Mouse (Mus musculus): Measurements from ENCODE around the gene Selenov. TPM values are rescaled to one million over a fixed set of nuclear protein-coding genes. Genes with fewer than 3 reads are reported as not detected.

The Selenov gene
- total and polyA plus RNA-seq, 2 experiments from 2014 or later = not detected

DNA sequence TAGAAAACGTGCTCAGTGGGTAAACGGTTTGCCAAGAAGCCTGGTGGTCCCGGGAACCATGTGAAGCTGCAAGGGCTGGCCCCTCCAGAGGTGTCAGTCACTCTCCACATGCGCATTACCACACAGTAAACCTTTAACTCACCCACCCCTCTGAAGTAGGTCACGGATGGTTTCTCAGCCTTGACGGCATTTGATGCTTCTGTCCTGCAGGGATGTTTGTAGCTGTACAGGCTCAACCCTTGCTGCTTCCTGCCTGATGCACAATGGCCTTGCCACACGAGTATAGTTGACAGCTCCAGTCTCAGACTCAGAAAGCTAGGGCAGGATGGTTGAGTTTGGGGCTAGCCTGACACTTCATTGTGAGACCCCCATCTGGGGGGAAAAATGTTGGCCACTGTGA, 10.4 kb downstream of the Selenov start:
- TF ChIP-seq EP300 (IDR thresholded peaks at IDR 0.05; ENCODE audit: low read depth) (no peak), CTCF (IDR thresholded peaks at IDR 0.05; ENCODE audit: low read depth) (no peak)
- 69% methylated on average over 7 of the region's 7 CpGs for WGBS

DNA sequence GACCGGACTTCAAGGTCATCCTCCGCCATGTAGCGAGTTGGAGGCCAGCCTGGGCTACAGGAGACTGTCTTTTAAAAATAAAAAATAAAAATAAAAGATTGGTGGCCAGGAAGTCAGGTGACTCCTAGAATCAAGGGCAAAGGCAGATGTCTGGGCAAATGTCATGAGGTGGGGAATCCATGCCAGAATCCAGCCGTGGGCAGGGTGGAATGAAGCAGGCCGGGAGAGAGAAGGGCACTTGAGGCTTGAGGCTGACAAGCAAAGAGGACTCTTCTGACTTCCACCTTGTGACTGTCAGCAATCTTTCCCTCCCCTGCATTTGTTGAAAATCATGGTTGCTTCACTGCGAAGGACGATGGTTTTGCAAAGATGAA, 12.7 kb downstream of the Selenov start:
- peak overlapping the region; percentile 70 for H3K4me3 ChIP-seq (ENCODE audit: low read depth, low read length)
- H3K9ac ChIP-seq (replicated peaks; ENCODE audit: low read depth, low read length) = peak overlapping the region; percentile 82
- ATAC-seq (ENCODE audit: insufficient read depth, low read depth) (no peak), DNase-seq (ENCODE audit: low spot score) (no peak)
- H3K36me3 ChIP-seq (replicated peaks; ENCODE audit: control insufficient read depth, insufficient read depth, low read length) = no peaks in the 10 kb centered on the region
- peak overlapping the region; percentile 74; the same call in 1 of the 2 replicates for H3K27ac ChIP-seq (ENCODE audit: low read depth)
- H3K27me3 ChIP-seq (ENCODE audit: control insufficient read depth, insufficient read depth, low read length) = no peaks in the 10 kb centered on the region
- TF ChIP-seq EP300 (IDR thresholded peaks at IDR 0.05; ENCODE audit: low read depth) (no peak), CTCF (IDR thresholded peaks at IDR 0.05; ENCODE audit: low read depth) (no peak)
- H3K9me3 ChIP-seq (replicated peaks; ENCODE audit: control insufficient read depth, low read length) = no peaks in the 10 kb centered on the region
- H3K4me1 ChIP-seq (ENCODE audit: control insufficient read depth, insufficient read depth) = peaks cover 8% of the 10 kb centered on the region
- WGBS = 73% methylated on average over 7 of the region's 7 CpGs
- H3K4me2 ChIP-seq (ENCODE audit: low read depth, low read length) = peak overlapping the region; percentile 82

More for the DNA sequence above, 10.4 kb downstream of the Selenov start:
- DNase-seq (ENCODE audit: low spot score) (no peak), ATAC-seq (ENCODE audit: insufficient read depth, low read depth) (no peak)
- peaks cover 8% of the 10 kb centered on the region for H3K4me1 ChIP-seq (ENCODE audit: control insufficient read depth, insufficient read depth)
- no peaks in the 10 kb centered on the region for H3K9me3 ChIP-seq (replicated peaks; ENCODE audit: control insufficient read depth, low read length)
- H3K4me3 ChIP-seq (ENCODE audit: low read depth, low read length) = no peak overlapping the region
- no peak overlapping the region for H3K27ac ChIP-seq (ENCODE audit: low read depth)
- no peaks in the 10 kb centered on the region for H3K36me3 ChIP-seq (replicated peaks; ENCODE audit: control insufficient read depth, insufficient read depth, low read length)
- no peak overlapping the region for H3K9ac ChIP-seq (replicated peaks; ENCODE audit: low read depth, low read length)
- H3K4me2 ChIP-seq (ENCODE audit: low read depth, low read length) = no peak overlapping the region
- H3K27me3 ChIP-seq (ENCODE audit: control insufficient read depth, insufficient read depth, low read length) = no peaks in the 10 kb centered on the region

DNA sequence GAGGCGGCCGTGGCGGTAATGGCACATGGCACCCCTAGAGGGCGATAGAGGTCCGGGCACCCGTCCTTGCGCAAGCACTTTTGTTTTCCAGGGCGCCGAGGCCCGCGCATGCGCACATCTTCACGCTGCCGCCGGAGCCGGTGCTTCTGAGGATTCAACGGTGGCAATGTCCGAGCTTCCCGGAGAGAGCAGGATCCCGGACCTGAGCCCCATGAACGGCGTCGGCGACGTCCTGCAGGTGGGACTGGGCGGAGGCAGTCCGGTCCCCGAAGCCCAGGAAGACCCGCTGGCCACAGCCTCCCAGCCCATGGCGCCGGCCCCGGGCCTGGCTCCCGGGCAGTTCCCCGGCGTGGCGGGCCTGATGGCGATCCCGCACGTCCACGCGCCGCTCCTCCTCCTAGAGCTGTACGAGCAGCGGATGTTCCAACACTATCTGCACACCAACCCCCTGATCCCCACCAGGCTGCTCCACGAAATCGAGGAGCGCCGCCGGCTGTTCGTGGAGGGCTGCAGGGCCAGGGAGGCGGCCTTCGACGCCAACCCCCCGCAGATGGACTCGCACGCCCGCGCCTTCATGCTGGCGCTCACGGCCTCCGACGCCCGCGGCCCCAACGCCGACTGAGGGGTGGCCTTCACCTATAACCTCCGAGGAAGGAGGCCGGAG, 13.2 kb downstream of the Selenov start, which contains the start of gene Eid2b:
TSS of gene Eid2b (plus strand) at position 125 of the 664 bp plus-strand sequence.
- TF ChIP-seq CTCF (IDR thresholded peaks at IDR 0.05; ENCODE audit: low read depth) = peak; percentile 92
- no peak for TF ChIP-seq EP300 (IDR thresholded peaks at IDR 0.05; ENCODE audit: low read depth)

DNA sequence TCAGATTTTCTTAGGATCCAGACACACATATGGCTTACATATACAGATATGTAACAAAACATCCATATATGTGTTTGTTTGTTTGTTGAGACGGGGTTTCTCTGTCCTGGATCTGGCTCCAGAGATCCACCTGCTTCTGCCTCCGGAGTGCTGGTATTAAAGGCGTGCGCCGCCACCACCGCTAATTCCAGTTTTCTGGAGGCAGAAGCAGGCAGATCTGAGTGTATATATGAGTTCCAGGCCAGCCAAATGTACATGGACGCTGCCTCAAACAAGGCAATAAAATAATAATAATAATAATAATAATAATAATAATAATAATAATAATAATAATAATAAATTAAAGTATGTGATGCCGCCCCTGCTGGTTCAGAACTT, 13.8 kb downstream of the Selenov start:
- no peak for ATAC-seq (ENCODE audit: insufficient read depth, low read depth)
- no peaks in the 10 kb centered on the region for H3K27me3 ChIP-seq (ENCODE audit: control insufficient read depth, insufficient read depth, low read length)
- H3K9me3 ChIP-seq (replicated peaks; ENCODE audit: control insufficient read depth, low read length) = no peaks in the 10 kb centered on the region
- no peak overlapping the region for H3K27ac ChIP-seq (ENCODE audit: low read depth)
- H3K4me1 ChIP-seq (ENCODE audit: control insufficient read depth, insufficient read depth) = peaks cover 8% of the 10 kb centered on the region
- no peak overlapping the region for H3K9ac ChIP-seq (replicated peaks; ENCODE audit: low read depth, low read length)
- no peak overlapping the region for H3K4me3 ChIP-seq (ENCODE audit: low read depth, low read length)
- no peak for DNase-seq (ENCODE audit: low spot score)
- WGBS = 55% methylated on average over 8 of the region's 8 CpGs
- no peak for TF ChIP-seq CTCF (IDR thresholded peaks at IDR 0.05; ENCODE audit: low read depth)
- no peak for TF ChIP-seq EP300 (IDR thresholded peaks at IDR 0.05; ENCODE audit: low read depth)
- H3K4me2 ChIP-seq (ENCODE audit: low read depth, low read length) = no peak overlapping the region
- H3K36me3 ChIP-seq (replicated peaks; ENCODE audit: control insufficient read depth, insufficient read depth, low read length) = no peaks in the 10 kb centered on the region

More for the DNA sequence above, 13.2 kb downstream of the Selenov start, which contains the start of gene Eid2b:
- Histone ChIP-seq H3K9me3 (replicated peaks; ENCODE audit: control insufficient read depth, low read length) (no peaks in the 10 kb centered on the region), H3K4me2 (ENCODE audit: low read depth, low read length) (peak within 1 kb of the TSS; percentile 82), H3K36me3 (replicated peaks; ENCODE audit: control insufficient read depth, insufficient read depth, low read length) (no peaks in the 10 kb centered on the region), H3K4me1 (ENCODE audit: control insufficient read depth, insufficient read depth) (peaks cover 8% of the 10 kb centered on the region), H3K4me3 (ENCODE audit: low read depth, low read length) (peak within 1 kb of the TSS; percentile 70), H3K9ac (replicated peaks; ENCODE audit: low read depth, low read length) (peak within 1 kb of the TSS; percentile 82), H3K27ac (ENCODE audit: low read depth) (peak within 1 kb of the TSS; percentile 74), H3K27me3 (ENCODE audit: control insufficient read depth, insufficient read depth, low read length) (no peaks in the 10 kb centered on the region)
- DNase-seq (ENCODE audit: low spot score) (peak; percentile 88), ATAC-seq (ENCODE audit: insufficient read depth, low read depth) (peak; percentile 71)
- WGBS = 3% methylated on average over 68 of the region's 68 CpGs

DNA sequence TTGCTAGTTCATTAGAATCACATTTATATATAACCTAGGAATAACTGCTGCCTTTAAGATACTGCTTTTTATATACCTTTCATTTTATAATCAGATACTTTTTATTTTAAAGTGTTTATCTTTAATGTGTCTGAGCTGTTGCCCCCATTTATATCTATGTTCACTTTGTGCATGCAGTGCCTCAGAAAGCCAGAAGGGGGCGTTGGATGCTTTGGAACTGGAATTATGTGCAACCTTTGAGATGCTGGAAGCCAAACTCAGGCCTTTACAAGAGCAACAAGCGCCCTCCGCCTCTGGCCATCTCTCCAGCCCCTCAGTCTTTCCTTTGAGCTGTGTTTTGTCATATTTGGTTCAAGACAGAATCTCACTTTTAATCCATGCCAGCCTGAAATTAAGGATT, 19.2 kb downstream of the Selenov start:
- no peaks in the 10 kb centered on the region for H3K9me3 ChIP-seq (replicated peaks; ENCODE audit: control insufficient read depth, low read length)
- H3K36me3 ChIP-seq (replicated peaks; ENCODE audit: control insufficient read depth, insufficient read depth, low read length) = 0 out of 2 replicates have a peak, but pooled peaks cover 4% of the 10 kb centered on the region
- no peak overlapping the region for H3K27ac ChIP-seq (ENCODE audit: low read depth)
- ATAC-seq (ENCODE audit: insufficient read depth, low read depth) (no peak), DNase-seq (ENCODE audit: low spot score) (no peak)
- no peak for TF ChIP-seq EP300 (IDR thresholded peaks at IDR 0.05; ENCODE audit: low read depth)
- no peak for TF ChIP-seq CTCF (IDR thresholded peaks at IDR 0.05; ENCODE audit: low read depth)
- no peaks in the 10 kb centered on the region for H3K27me3 ChIP-seq (ENCODE audit: control insufficient read depth, insufficient read depth, low read length)
- H3K4me1 ChIP-seq (ENCODE audit: control insufficient read depth, insufficient read depth) = peaks cover 6% of the 10 kb centered on the region; the same call in 1 of the 2 replicates
- no peak overlapping the region for H3K9ac ChIP-seq (replicated peaks; ENCODE audit: low read depth, low read length)
- H3K4me3 ChIP-seq (ENCODE audit: low read depth, low read length) = no peak overlapping the region
- 78% methylated on average over 3 of the region's 3 CpGs for WGBS
- H3K4me2 ChIP-seq (ENCODE audit: low read depth, low read length) = no peak overlapping the region
